Mouse (Mus musculus): ENCODE measurements at regions not wholly inside any gene's neighbourhood (a gene's known extent, or its start where the extent isn't known, plus 50 kb on each side); places are given as distances from the start of the nearest gene placed in this dataset.

DNA sequence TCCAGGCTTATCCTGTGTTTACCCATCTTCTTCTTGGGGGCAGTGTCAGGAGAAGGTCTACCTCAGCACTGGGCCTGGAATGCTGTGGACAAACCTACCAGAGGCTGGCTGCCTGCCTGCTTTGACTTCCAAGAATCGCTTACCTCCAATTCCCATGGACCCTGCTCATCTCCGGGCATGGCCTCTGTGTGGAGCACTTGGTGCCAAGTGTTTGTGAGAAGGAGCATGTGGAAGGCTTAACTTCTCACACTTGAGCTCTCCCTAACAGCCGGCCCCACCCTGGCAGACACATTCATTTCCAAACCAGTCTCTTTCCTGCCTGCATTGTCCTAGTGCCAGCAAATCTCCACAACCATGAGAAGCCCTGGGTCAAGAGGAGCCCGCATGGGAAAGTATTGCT lies 49.8 kb upstream of the Dusp10 start:
- Histone ChIP-seq H3K27me3 (replicated peaks; ENCODE audit: insufficient read depth, low read length) (no peaks in the 10 kb centered on the region), H3K9ac (replicated peaks; ENCODE audit: low read depth) (no peak overlapping the region), H3K4me1 (ENCODE audit: insufficient read depth, low read depth, low read length) (no peaks in the 10 kb centered on the region), H3K27ac (ENCODE audit: low read length) (no peak overlapping the region), H3K9me3 (ENCODE audit: low read length) (no peaks in the 10 kb centered on the region), H3K36me3 (ENCODE audit: insufficient read depth, low read length) (no peaks in the 10 kb centered on the region), H3K4me3 (ENCODE audit: low read depth, low read length) (no peak overlapping the region), H3K4me2 (replicated peaks; ENCODE audit: low read depth, low read length) (no peak overlapping the region)
- DNase-seq (ENCODE audit: low spot score): no peak
- no peak for TF ChIP-seq EP300 (IDR thresholded peaks at IDR 0.05)
- TF ChIP-seq CTCF (IDR thresholded peaks at IDR 0.05): no peak
- WGBS: 67% methylated on average over 4 of the region's 4 CpGs
- ATAC-seq: no peak

Measured in lung, postnatal 0 days (tissue).